Comparison of ENCODE assay signal across 23 mouse cellular contexts in genomic region chr2:129116368-129116739, GRCm38 (mm10). TPM values are rescaled to one million over a fixed set of nuclear protein-coding genes. Genes with fewer than 3 reads are reported as not detected.
DNase-seq lines count a peak whose midpoint lies in the region; ATAC-seq and TF ChIP-seq lines count a peak whose summit lies in the region.
"Had no signal": no experiment of that assay in that cellular context is flagged by ENCODE, and none has a peak within 500 bp of the region (broad histone marks: within the 10 kb centered on the region; RNA-seq: fewer than 3 reads in every experiment).

No protein-coding gene starts in this region.

- H3K27me3 ChIP-seq in kidney, postnatal 0 days (ENCODE audit: insufficient read depth, low read length): no peaks in the 10 kb centered on the region
- no peaks in the 10 kb centered on the region for H3K27me3 ChIP-seq in intestine, postnatal 0 days (replicated peaks; ENCODE audit: control insufficient read depth, insufficient read depth, low read length)
- H3K27me3 ChIP-seq: embryonic facial prominence, embryonic 12.5 days; heart, embryonic 15.5 days; hindbrain, embryonic 13.5 days had no signal

- TF ChIP-seq CTCF in gastrocnemius, adult 2 months (IDR thresholded peaks at IDR 0.05): no peak
- TF ChIP-seq CTCF in kidney, postnatal 0 days (IDR thresholded peaks at IDR 0.05; ENCODE audit: low read depth): no peak
- TF ChIP-seq CTCF in intestine, postnatal 0 days (IDR thresholded peaks at IDR 0.05; ENCODE audit: low read depth): no peak

- WGBS in kidney, postnatal 0 days: 70% methylated on average over 1 of the region's 1 CpGs
- WGBS in intestine, postnatal 0 days: 90% methylated on average over 1 of the region's 1 CpGs

- H3K9ac ChIP-seq in kidney, postnatal 0 days (ENCODE audit: low read depth, low read length): no peak overlapping the region
- H3K9ac ChIP-seq in intestine, postnatal 0 days (ENCODE audit: low read depth, low read length): no peak overlapping the region
- H3K9ac ChIP-seq: embryonic facial prominence, embryonic 12.5 days; heart, embryonic 15.5 days; hindbrain, embryonic 13.5 days had no signal

- intact Hi-C loops in gastrocnemius, adult 2 months (cut with DNase I): no loop called here
- intact Hi-C loops in gastrocnemius, postnatal 14 days (cut with DNase I; ENCODE audit: low total_unique reads): no loop called here

- H3K36me3 ChIP-seq in kidney, postnatal 0 days (ENCODE audit: insufficient read depth, low read length): peaks cover 72% of the 10 kb centered on the region
- H3K36me3 ChIP-seq in intestine, postnatal 0 days (ENCODE audit: control insufficient read depth, insufficient read depth): peaks cover 63% of the 10 kb centered on the region

- no peak overlapping the region for H3K4me3 ChIP-seq in gastrocnemius, adult 2 months
- no peak overlapping the region for H3K4me3 ChIP-seq in kidney, postnatal 0 days (replicated peaks; ENCODE audit: low read depth, low read length)
- no peak overlapping the region for H3K4me3 ChIP-seq in intestine, postnatal 0 days (ENCODE audit: low read depth, low read length)
- H3K4me3 ChIP-seq: embryonic facial prominence, embryonic 12.5 days; heart, adult 2 months; heart, embryonic 15.5 days; hindbrain, embryonic 13.5 days had no signal

- no peak for DNase-seq in gastrocnemius, adult 2 months
- no peak for DNase-seq in gastrocnemius, postnatal 14 days
- DNase-seq in kidney, adult 8-10 months: peak; percentile 56 to 72
- no peak for DNase-seq in kidney, postnatal 0 days (ENCODE audit: low spot score)
- DNase-seq in thymus, postnatal 4 days: no peak
- DNase-seq: adrenal gland, postnatal 10 days; B cell, adult 2 months; cerebellum, adult 11 months; cerebellum, adult 8-10 months; cerebellum, postnatal 25 days; gastrocnemius, postnatal 10 days; heart, adult 2 months; heart, postnatal 14 days had no signal

- peak; percentile 77; the same call in 1 of the 2 replicates for ATAC-seq in kidney, postnatal 0 days (replicated peaks; ENCODE audit: low FRiP score, low read depth)
- ATAC-seq in erythroid progenitor cell, adult 5-6 weeks (replicated peaks; ENCODE audit: low FRiP score, poor library complexity, severe bottlenecking): no peak
- ATAC-seq in intestine, postnatal 0 days: no peak
- ATAC-seq: CD4-positive, CD25-positive, alpha-beta regulatory T cell, adult 4 months; forebrain, embryonic 14.5 days; hindbrain, postnatal 0 days had no signal

- H3K4me1 ChIP-seq in kidney, postnatal 0 days (replicated peaks; ENCODE audit: insufficient read depth, low read length): no peaks in the 10 kb centered on the region
- no peaks in the 10 kb centered on the region for H3K4me1 ChIP-seq in intestine, postnatal 0 days (replicated peaks; ENCODE audit: control insufficient read depth, insufficient read depth, low read length)
- H3K4me1 ChIP-seq: embryonic facial prominence, embryonic 12.5 days; heart, embryonic 15.5 days; hindbrain, embryonic 13.5 days had no signal

- no peaks in the 10 kb centered on the region for H3K9me3 ChIP-seq in kidney, postnatal 0 days (replicated peaks; ENCODE audit: low read length)
- no peaks in the 10 kb centered on the region for H3K9me3 ChIP-seq in intestine, postnatal 0 days (ENCODE audit: control insufficient read depth)
- H3K9me3 ChIP-seq: embryonic facial prominence, embryonic 12.5 days; G1E; heart, embryonic 15.5 days; hindbrain, embryonic 13.5 days had no signal

- H3K4me2 ChIP-seq in kidney, postnatal 0 days (ENCODE audit: low read length): no peak overlapping the region
- H3K4me2 ChIP-seq in intestine, postnatal 0 days (replicated peaks; ENCODE audit: low read depth): no peak overlapping the region
- H3K4me2 ChIP-seq: embryonic facial prominence, embryonic 12.5 days; heart, embryonic 11.5 days; heart, embryonic 15.5 days; hindbrain, embryonic 13.5 days had no signal

- peak overlapping the region; percentile 71 for H3K27ac ChIP-seq in gastrocnemius, adult 2 months
- H3K27ac ChIP-seq in kidney, postnatal 0 days: peak overlapping the region; percentile 75
- no peak overlapping the region for H3K27ac ChIP-seq in intestine, postnatal 0 days (ENCODE audit: low read depth, low read length)
- H3K27ac ChIP-seq: embryonic facial prominence, embryonic 12.5 days; heart, adult 2 months; heart, embryonic 15.5 days; hindbrain, embryonic 13.5 days; hindbrain, postnatal 0 days had no signal

RNA-seq across cellular contexts. Expression of gene Chchd5, which starts 13.1 kb away (rescaled TPM):
- total RNA-seq in gastrocnemius, adult 2 months (2021): 1 to 10 TPM; 9.2 to 9.4 TPM
- 1 to 10 TPM; 7.9 to 9.1 TPM for total RNA-seq in gastrocnemius, postnatal 14 days (2021)
- 24.9 and 26.8 TPM in 2 replicates for polyA plus RNA-seq in kidney, postnatal 0 days (2015; fragmentation: Nextera tagmentation; extraction: Ambion mirVana)
- total RNA-seq in erythroid progenitor cell, adult 5-6 weeks (2015; ENCODE audit: low replicate concordance): 11.3 and 15.9 TPM in 2 replicates
- 7.0 and 8.7 TPM in 2 replicates for total RNA-seq in erythroid progenitor cell, adult 5-6 weeks (2017; ENCODE audit: low replicate concordance)
- 17.6 and 19.0 TPM in 2 replicates for polyA plus RNA-seq in intestine, postnatal 0 days (2015; fragmentation: Nextera tagmentation; extraction: Ambion mirVana)

RNA-seq across cellular contexts. Expression of gene Polr1b, which starts 15.6 kb away (rescaled TPM):
- total RNA-seq in gastrocnemius, adult 2 months (2021): 10 to 100 TPM; 11.6 to 13.2 TPM
- total RNA-seq in gastrocnemius, postnatal 14 days (2021): 10 to 100 TPM in 1 of 2 experiments, 1 to 10 TPM in 1; 9.0 to 10.0 TPM
- polyA plus RNA-seq in kidney, postnatal 0 days (2015; fragmentation: Nextera tagmentation; extraction: Ambion mirVana): 17.4 and 19.5 TPM in 2 replicates
- total RNA-seq in erythroid progenitor cell, adult 5-6 weeks (2015; ENCODE audit: low replicate concordance): 2.1 and 2.5 TPM in 2 replicates
- 2.8 and 5.7 TPM in 2 replicates for total RNA-seq in erythroid progenitor cell, adult 5-6 weeks (2017; ENCODE audit: low replicate concordance)
- polyA plus RNA-seq in intestine, postnatal 0 days (2015; fragmentation: Nextera tagmentation; extraction: Ambion mirVana): 5.3 and 6.0 TPM in 2 replicates

RNA-seq across cellular contexts. Expression of gene Ttl, which starts 50.6 kb away (rescaled TPM):
- 1 to 10 TPM; 5.8 to 10.0 TPM for total RNA-seq in gastrocnemius, adult 2 months (2021)
- total RNA-seq in gastrocnemius, postnatal 14 days (2021): 1 to 10 TPM; 5.6 to 7.3 TPM
- polyA plus RNA-seq in kidney, postnatal 0 days (2015; fragmentation: Nextera tagmentation; extraction: Ambion mirVana): 9.7 and 10.0 TPM in 2 replicates
- not detected in 2 replicates for total RNA-seq in erythroid progenitor cell, adult 5-6 weeks (2015; ENCODE audit: low replicate concordance)
- total RNA-seq in erythroid progenitor cell, adult 5-6 weeks (2017; ENCODE audit: low replicate concordance): 0.77 and 2.1 TPM in 2 replicates
- polyA plus RNA-seq in intestine, postnatal 0 days (2015; fragmentation: Nextera tagmentation; extraction: Ambion mirVana): 3.4 and 3.5 TPM in 2 replicates
- polyA plus RNA-seq: G1E had no signal

Comparison
In these comparisons a context has a peak if more than half of its experiments do, and no peak if none do; other contexts are left out.
1. DNase-seq: peak in kidney, adult 8-10 months (2 of 2); none in gastrocnemius, adult 2 months (single experiment), gastrocnemius, postnatal 14 days (single experiment), kidney, postnatal 0 days (single experiment) and thymus, postnatal 4 days (single experiment).